In genomic region chr3:121371527-121372220, GRCm38 (mm10) we compare ENCODE assay signal across 10 mouse cellular contexts. TPM values are rescaled to one million over a fixed set of nuclear protein-coding genes. Genes with fewer than 3 reads are reported as not detected.
A peak's percentile ranks its signal among the peaks of the same experiment; 100 is the strongest.
DNase-seq lines count a peak whose midpoint lies in the region; ATAC-seq and TF ChIP-seq lines count a peak whose summit lies in the region.
"Had no signal": no experiment of that assay in that cellular context is flagged by ENCODE, and none has a peak within 500 bp of the region (broad histone marks: within the 10 kb centered on the region; RNA-seq: fewer than 3 reads in every experiment).

No protein-coding gene starts in this region.

- no peak for DNase-seq in heart, postnatal 14 days
- peak; percentile 47 for DNase-seq in adrenal gland, postnatal 10 days
- peak; percentile 36 for DNase-seq in fibroblast of lung, adult 2 months (ENCODE audit: low read depth)
- no peak for DNase-seq in left cerebral cortex, adult 9 months (ENCODE audit: low spot score in 2 of 2)
- DNase-seq: cerebellum, adult 2 months had no signal

- TF ChIP-seq CTCF in small intestine, adult 2 months (IDR thresholded peaks at IDR 0.05; ENCODE audit: extremely low read depth, insufficient read length, insufficient replicate concordance, low read depth, low read length) = no peak

- H3K9me3 ChIP-seq in heart, embryonic 12.5 days (replicated peaks) = 0 out of 2 replicates have a peak, but pooled peaks cover 3% of the 10 kb centered on the region
- H3K9me3 ChIP-seq in intestine, embryonic 16.5 days (ENCODE audit: control insufficient read depth, low read length) = no peaks in the 10 kb centered on the region

- H3K4me1 ChIP-seq in heart, embryonic 12.5 days (replicated peaks) = peaks cover 22% of the 10 kb centered on the region
- H3K4me1 ChIP-seq in small intestine, adult 2 months (ENCODE audit: control insufficient read depth, insufficient read depth, insufficient read length, low read length) = no peaks in the 10 kb centered on the region; the same call in 1 of the 2 replicates
- H3K4me1 ChIP-seq in intestine, embryonic 16.5 days (ENCODE audit: control insufficient read depth, insufficient read depth, low read length) = peaks cover 4% of the 10 kb centered on the region; the same call in 1 of the 2 replicates

- H3K4me3 ChIP-seq in heart, embryonic 12.5 days = no peak overlapping the region
- no peak overlapping the region for H3K4me3 ChIP-seq in small intestine, adult 2 months (ENCODE audit: low read depth, low read length)
- H3K4me3 ChIP-seq in intestine, embryonic 16.5 days (ENCODE audit: low read length) = no peak overlapping the region

- ATAC-seq in heart, embryonic 12.5 days (ENCODE audit: insufficient number of reproducible peaks, low FRiP score) = no peak
- no peak for ATAC-seq in intestine, embryonic 16.5 days

- no peak overlapping the region for H3K4me2 ChIP-seq in heart, embryonic 12.5 days
- H3K4me2 ChIP-seq in intestine, embryonic 16.5 days (ENCODE audit: low read depth, low read length) = no peak overlapping the region

- H3K9ac ChIP-seq in heart, embryonic 12.5 days = no peak overlapping the region
- no peak overlapping the region for H3K9ac ChIP-seq in intestine, embryonic 16.5 days (ENCODE audit: low read depth, low read length)
- H3K9ac ChIP-seq: liver, embryonic 14.5 days had no signal

- H3K27me3 ChIP-seq in heart, embryonic 12.5 days (replicated peaks) = no peaks in the 10 kb centered on the region
- no peaks in the 10 kb centered on the region for H3K27me3 ChIP-seq in small intestine, adult 2 months (ENCODE audit: control insufficient read depth, insufficient read depth, low read length)
- no peaks in the 10 kb centered on the region for H3K27me3 ChIP-seq in intestine, embryonic 16.5 days (replicated peaks; ENCODE audit: control insufficient read depth, insufficient read depth, low read length)

- H3K27ac ChIP-seq in heart, embryonic 12.5 days (ENCODE audit: poor library complexity, severe bottlenecking) = peak overlapping the region; percentile 62
- H3K27ac ChIP-seq in small intestine, adult 2 months (ENCODE audit: insufficient read depth, low read depth, low read length) = 0 out of 2 replicates have a peak overlapping the region, but pooled peaks have one; percentile 14
- no peak overlapping the region for H3K27ac ChIP-seq in intestine, embryonic 16.5 days (ENCODE audit: low read length)
- H3K27ac ChIP-seq: kidney, postnatal 0 days; liver, embryonic 14.5 days had no signal

- no peaks in the 10 kb centered on the region for H3K36me3 ChIP-seq in heart, embryonic 12.5 days
- H3K36me3 ChIP-seq in small intestine, adult 2 months (ENCODE audit: control insufficient read depth, insufficient read depth, low read length) = no peaks in the 10 kb centered on the region
- H3K36me3 ChIP-seq in intestine, embryonic 16.5 days (ENCODE audit: control insufficient read depth, insufficient read depth, low read length) = no peaks in the 10 kb centered on the region

- intact Hi-C loops in heart, postnatal 14 days (cut with DNase I) = no loop called here

- TF ChIP-seq POLR2A in small intestine, adult 2 months (IDR thresholded peaks at IDR 0.05; ENCODE audit: low read depth, low read length) = no peak

- 56% methylated on average over 8 of the region's 8 CpGs for WGBS in heart, embryonic 12.5 days
- WGBS in small intestine, adult 2 months = 79% methylated on average over 8 of the region's 8 CpGs
- 82% methylated on average over 8 of the region's 8 CpGs for WGBS in intestine, embryonic 16.5 days

RNA-seq across cellular contexts. Expression of gene Cnn3, which starts 54.6 kb away (rescaled TPM):
- polyA plus RNA-seq in heart, embryonic 12.5 days (2016; fragmentation: Nextera tagmentation; extraction: Ambion mirVana) = 455 and 460 TPM in 2 replicates
- total RNA-seq in heart, postnatal 14 days (2021) = 10 to 100 TPM; 68.1 to 74.9 TPM
- 100 to 1,000 TPM; 148 to 215 TPM for total RNA-seq in adrenal gland, postnatal 10 days (2021)
- polyA plus RNA-seq in small intestine, adult 2 months (2012; rRNA removed) = 52.8 and 67.8 TPM in 2 replicates
- polyA plus RNA-seq in intestine, embryonic 16.5 days (2015; fragmentation: Nextera tagmentation; extraction: Ambion mirVana) = 334 and 375 TPM in 2 replicates

Comparison
In these comparisons a context has a peak if more than half of its experiments do, and no peak if none do; other contexts are left out.
1. DNase-seq: peak in adrenal gland, postnatal 10 days (single experiment) and fibroblast of lung, adult 2 months (single experiment); none in heart, postnatal 14 days (0 of 2) and left cerebral cortex, adult 9 months (0 of 2).